Mouse (Mus musculus) common myeloid progenitor, adult 5-6 weeks (primary cell): ENCODE measurements around the gene Naaladl2. TPM values are rescaled to one million over a fixed set of nuclear protein-coding genes. Genes with fewer than 3 reads are reported as not detected.
"Not testable (repeated sequence)": the region's sequence is repeated elsewhere in the genome, so short reads cannot be mapped to it uniquely, and the experiment has no call there.

Source experiments
- ATAC-seq: replicated peaks from 2 replicates; pipeline ENCODE4 v1.8.0; 2016; ENCODE audit warnings: low read depth, mild to moderate bottlenecking, moderate TSS enrichment, inconsistent platforms; ENCODE audit not compliant: poor library complexity, severe bottlenecking
- total RNA-seq: library from RNA; stranded (forward); fragments of 200-1000, 187-1606 nt; gene quantifications from 2 replicates; pipeline ENCODE4 v1.2.3, GENCODE M21; 2017

Naaladl2 gene
- total RNA-seq, 1 experiment from 2014 or later = not detected

- no peak for ATAC-seq
Observed at GRCm38 (mm10) chr3:24440621-24441020, 703.4 kb downstream of the Naaladl2 start.

DNA sequence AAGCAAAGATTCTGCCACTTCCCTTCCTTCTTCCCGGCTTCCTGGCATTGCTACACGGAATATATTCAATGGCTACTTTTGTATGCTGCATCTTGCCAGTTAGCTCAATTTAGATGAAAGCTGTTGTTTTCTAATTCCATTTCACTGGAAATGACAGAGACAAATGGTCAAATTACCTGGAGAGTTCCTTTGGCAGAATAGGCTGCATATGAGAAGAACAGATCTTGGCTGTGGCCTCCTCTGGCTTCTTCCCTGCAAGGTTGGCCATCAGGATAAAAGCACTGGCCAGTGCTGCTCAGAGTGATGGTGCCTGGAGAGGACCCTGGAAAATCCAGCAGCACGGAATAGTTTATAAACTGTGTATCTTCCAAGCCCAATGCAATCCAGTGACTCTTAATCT is 711.3 kb downstream of the Naaladl2 start:
- ATAC-seq = no peak

GRCm38 (mm10) chr3:24391737-24392136 is 752.3 kb downstream of the Naaladl2 start:
- ATAC-seq = no peak

DNA sequence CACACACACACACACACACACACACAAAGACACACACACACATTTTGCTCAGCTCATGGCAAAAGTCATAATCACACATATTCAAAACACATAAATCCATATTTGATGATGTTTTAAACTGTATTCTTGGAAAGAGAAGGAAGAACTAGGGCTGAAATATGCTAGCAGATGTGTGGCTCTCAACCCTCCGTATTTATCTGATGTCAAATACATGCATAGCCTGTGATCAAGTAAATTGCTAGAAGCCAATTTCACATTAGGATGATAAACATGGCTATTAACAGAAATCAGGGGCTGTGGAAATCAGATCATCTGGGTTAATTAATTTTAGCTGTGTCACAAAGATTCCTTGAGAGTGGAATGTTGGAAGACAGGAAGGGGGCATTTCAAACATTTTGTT is 752.8 kb downstream of the Naaladl2 start:
- no peak for ATAC-seq

GRCm38 (mm10) chr3:24355010-24355409 is 789.1 kb downstream of the Naaladl2 start:
- no peak for ATAC-seq

- ATAC-seq = no peak
Observed at GRCm38 (mm10) chr3:24321489-24322405, 822.3 kb downstream of the Naaladl2 start.

- ATAC-seq = no peak
Observed at GRCm38 (mm10) chr3:24314658-24315297, 829.3 kb downstream of the Naaladl2 start.

GRCm38 (mm10) chr3:24225418-24225817 is 918.6 kb downstream of the Naaladl2 start:
- no peak for ATAC-seq

DNA sequence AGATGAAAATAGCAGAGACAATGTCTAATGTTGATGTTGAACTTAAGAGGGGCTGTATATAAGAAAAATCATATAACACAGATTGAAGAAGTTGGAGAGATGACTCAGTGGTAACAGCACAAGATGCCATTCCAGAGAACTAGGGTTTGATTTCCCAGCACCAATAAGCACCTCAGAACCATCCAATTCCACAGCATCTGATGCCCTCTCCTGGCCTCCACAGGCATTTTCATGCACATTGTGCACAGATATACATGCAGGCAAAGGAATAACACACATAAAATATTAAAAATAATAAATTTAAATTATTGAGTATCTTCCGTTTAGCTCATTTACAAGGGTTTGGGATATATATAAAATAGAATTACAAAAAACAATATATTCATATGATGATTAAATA is 926.6 kb downstream of the Naaladl2 start:
- ATAC-seq = no peak

DNA sequence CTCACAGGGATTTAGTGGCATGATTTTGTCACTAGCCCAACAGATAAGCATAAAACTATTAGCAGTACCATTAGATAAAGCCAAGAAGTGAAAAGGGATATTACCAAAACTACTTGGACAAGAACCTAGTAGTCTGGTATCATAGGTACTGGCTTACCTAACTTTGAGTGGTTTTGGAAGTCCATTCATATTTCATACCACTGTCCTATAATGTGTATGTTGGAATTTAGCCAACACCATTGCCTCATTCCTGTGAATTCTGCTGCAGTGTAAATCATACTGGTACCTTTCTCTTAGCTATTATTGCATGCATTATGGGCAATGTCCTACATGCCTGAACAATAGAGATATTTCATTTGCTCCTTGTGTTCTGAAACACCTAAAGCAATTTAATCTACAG is 977.5 kb downstream of the Naaladl2 start:
- ATAC-seq = no peak

DNA sequence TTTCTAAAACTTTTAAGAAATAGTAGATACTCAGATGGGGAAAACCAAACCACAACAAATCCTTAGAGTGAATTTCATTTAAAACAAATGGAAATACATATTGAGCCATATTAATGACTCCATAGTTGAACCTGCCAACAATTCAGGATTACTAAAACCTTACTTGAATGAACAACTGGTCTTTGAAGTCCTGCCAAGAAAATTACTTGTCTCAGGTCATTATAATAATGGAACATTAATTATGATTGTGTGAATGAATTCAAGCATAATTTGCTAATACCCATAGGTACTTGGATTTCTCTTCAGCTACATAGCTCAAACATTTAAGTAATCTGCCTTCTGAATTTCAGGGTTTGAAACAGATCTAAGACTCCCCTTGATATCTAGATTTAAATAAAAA is 980.1 kb downstream of the Naaladl2 start:
- ATAC-seq = no peak

DNA sequence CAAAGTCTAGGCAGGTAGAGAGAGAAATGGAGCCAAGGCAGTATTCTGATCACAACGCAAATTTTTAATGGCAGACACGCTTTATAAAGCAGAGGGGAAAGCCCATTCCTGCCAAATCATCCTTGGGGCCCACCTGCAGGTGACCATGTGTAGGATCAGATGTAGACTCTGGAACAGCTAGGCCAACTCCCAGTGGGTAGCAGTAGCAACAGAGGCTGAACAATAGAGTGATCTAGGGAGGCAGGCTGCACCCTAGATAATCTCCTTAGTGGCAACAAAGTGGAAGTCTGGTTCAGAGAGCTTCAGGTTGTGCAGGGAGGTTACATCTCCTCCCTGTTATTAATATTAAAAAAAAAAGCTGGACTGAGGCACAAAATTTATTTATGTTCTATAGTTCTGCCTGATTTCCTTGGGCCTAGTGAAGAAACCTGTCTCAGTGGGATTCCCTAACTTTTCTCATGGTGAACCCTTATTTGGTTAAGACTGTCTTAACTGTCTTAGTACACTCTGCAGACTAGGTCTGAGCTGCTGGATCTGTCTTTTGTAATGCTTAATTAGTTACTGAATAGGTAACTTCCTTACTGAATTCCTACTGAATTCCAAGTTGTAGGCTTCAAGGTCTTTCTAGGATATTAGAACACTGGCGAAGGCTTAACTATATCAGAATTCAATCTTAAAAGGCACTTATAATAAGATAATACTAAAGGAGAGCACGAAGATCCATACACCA is 992.8 kb downstream of the Naaladl2 start:
- ATAC-seq = not testable (repeated sequence)

DNA sequence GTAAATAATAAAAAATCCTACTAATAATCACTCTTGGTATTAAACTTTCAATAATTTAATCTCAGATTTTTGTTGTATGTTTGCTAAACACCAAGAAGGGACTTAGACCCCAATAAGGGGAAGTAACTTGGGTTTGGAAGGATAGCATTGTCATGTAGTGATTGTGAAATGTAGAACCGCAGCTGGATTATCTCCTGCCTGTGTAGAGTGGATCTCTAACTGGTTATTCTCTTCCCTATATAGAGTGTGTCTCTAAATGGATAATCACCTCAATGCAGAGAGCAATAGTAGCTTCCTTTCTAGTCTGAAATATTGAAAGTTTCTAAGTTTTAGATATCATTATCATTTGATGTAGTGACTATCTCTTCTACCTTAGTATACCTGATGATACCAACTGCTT is 1001.3 kb downstream of the Naaladl2 start:
- ATAC-seq = no peak

DNA sequence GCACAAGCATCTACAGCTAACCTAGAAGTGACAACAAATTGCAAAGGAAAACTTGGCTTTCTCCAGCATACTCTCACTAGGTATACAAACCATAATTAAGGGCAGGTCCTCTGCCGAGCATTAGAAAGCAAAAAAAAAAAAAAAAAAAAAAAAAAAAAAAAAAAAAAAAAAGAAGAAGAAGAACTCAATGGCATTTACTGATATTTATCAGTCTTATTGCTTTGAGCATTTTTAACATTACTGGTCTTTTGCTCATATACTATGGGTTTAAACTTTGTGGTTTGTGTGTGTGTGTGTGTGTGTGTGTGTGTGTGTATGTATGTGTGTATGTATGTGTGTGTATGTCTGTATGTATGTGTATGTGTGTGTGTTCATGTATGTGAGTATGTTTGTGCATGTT is 1006.1 kb downstream of the Naaladl2 start:
- no peak for ATAC-seq

- no peak for ATAC-seq
Observed at GRCm38 (mm10) chr3:24126200-24126599, 1017.9 kb downstream of the Naaladl2 start.

- ATAC-seq = no peak
Observed at GRCm38 (mm10) chr3:24124034-24124433, 1020.0 kb downstream of the Naaladl2 start.

DNA sequence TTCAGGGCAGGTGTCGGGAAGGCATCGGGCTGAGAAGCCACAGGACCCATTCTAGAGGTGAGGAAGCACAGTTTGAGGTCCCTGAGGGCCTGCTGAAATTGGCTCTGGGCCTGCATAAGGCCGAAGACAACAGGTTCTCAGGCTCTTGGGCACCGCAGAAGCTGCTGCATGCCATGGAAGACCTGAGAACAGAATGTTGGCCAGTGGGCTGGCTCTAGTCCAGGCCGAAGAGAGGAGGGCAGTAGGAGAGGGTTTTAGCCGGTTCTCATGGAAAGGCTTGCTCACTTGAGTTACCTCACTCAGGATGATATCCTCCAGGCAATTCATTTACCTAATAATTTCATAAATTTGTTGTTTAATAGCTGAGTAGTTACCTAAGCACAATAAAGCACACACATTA is 1025.9 kb downstream of the Naaladl2 start:
- no peak for ATAC-seq

DNA sequence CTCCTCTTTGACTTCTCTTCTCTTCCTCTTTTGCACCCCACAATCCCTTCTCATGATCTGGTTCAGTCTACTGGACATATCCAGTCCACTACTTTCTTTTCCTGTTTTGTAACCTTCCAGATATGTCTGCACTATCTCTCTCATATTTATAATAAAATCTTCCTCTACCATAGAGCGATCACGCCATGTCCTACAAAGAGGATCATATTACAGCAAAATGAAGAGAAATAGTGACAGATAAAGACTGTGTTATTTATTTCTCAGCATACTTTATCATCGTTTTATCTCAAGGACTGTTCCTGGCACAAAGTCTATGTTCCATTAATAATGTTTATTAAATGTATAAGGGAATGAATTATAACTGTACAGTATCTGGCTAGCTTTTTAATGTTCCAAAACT is 1029.2 kb downstream of the Naaladl2 start:
- no peak for ATAC-seq

DNA sequence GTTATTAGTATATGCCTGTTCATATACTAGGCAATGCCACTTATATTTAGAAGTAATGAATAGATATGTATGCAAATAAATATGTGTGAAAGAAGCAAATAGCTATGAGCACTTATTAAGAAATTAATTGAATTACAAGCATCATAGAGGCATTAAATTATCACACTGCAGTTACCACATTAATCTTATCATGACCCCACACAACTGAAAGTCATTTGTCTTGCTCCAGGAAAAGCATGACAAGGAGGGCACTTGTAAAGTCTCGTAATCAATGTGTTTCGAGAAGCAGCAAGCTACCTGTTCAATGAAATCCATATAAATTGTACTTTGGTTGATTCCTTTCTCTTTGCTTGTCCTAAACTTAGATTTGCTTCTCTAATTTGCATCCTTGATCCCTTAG is 1030.7 kb downstream of the Naaladl2 start:
- ATAC-seq = no peak

DNA sequence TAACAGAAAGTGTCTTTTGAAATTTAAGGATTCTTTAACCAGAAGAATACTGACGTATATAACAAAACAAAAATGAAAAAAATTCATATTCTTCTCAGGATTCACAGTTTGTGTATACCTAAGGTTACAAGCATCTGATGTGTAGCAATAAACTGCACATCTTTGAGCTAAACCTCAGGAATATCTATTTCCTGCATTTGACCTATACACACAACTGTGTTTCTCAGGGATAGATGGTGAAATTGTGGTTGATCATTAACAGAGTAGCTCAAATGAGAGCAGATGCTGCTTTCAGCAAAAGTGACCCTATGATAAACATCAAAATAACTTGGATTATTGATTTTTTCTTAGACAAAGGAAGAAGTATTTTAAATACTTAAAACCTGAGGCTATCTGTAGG is 1037.7 kb downstream of the Naaladl2 start:
- no peak for ATAC-seq

GRCm38 (mm10) chr3:24079761-24080160 is 1064.3 kb downstream of the Naaladl2 start:
- ATAC-seq = no peak
